Mouse (Mus musculus) hindbrain, embryonic 11.5 days (tissue): ENCODE results near the gene Nav1. TPM values are rescaled to one million over a fixed set of nuclear protein-coding genes. Genes with fewer than 3 reads are reported as not detected.

Experiments
- ATAC-seq: fragments of 200-750 bp; cut with Nextera tagmentation; 2 replicates; pipeline ENCODE4 v1.8.0; 2017; ENCODE audit warnings: mild to moderate bottlenecking, moderate TSS enrichment, moderate library complexity; ENCODE audit not compliant: low FRiP score
- DNase-seq: peaks from one replicate; pipeline ENCODE4 v3.0.0-alpha.2; 2015; ENCODE audit warnings: low spot score
- H3K27ac ChIP-seq: fragments of 300-500 bp; sonication (generic); 2 replicates; pipeline ENCODE4 v1.5.1; 2014; ENCODE audit warnings: mild to moderate bottlenecking, low read depth, low read length
- H3K27me3 ChIP-seq: fragments of 300-500 bp; sonication (generic); 2 replicates; pipeline ENCODE4 v1.6.1; 2014; ENCODE audit warnings: mild to moderate bottlenecking, low read length, moderate library complexity, mixed read lengths; ENCODE audit not compliant: control insufficient read depth, insufficient read depth
- H3K36me3 ChIP-seq: fragments of 300-500 bp; sonication (generic); 2 replicates; pipeline ENCODE4 v1.6.1; 2014; ENCODE audit warnings: mild to moderate bottlenecking, low read length, moderate library complexity, mixed read lengths; ENCODE audit not compliant: control insufficient read depth, insufficient read depth
- H3K4me1 ChIP-seq: fragments of 300-500 bp; sonication (generic); replicated peaks from 2 replicates; pipeline ENCODE4 v1.6.1; 2014; ENCODE audit warnings: low read length, mixed read lengths; ENCODE audit not compliant: control insufficient read depth, insufficient read depth
- H3K4me2 ChIP-seq: fragments of 300-500 bp; sonication (generic); replicated peaks from 2 replicates; pipeline ENCODE4 v1.6.1; 2014; ENCODE audit warnings: mild to moderate bottlenecking, low read depth, low read length
- H3K4me3 ChIP-seq: fragments of 300-500 bp; sonication (generic); 2 replicates; pipeline ENCODE4 v1.5.1; 2014; ENCODE audit warnings: low read depth, low read length
- H3K9ac ChIP-seq: fragments of 300-500 bp; sonication (generic); 2 replicates; pipeline ENCODE4 v1.6.1; 2014; ENCODE audit warnings: low read depth, low read length
- H3K9me3 ChIP-seq: fragments of 300-500 bp; sonication (generic); 2 replicates; pipeline ENCODE4 v1.6.1; 2016; ENCODE audit warnings: low read length; ENCODE audit not compliant: control insufficient read depth
- WGBS: fragments of 180-500 bp; shearing (Covaris S2); extraction: QIAGEN DNeasy Blood & Tissue Kit; methylation state at CpG from one replicate; pipeline ENCODE4 v1.1.7; 2014; 5-methylcytosine and 5-hydroxymethylcytosine counted together
- polyA plus RNA-seq: library from polyadenylated mRNA; unstranded; fragments of >200 nt; fragmentation: Nextera tagmentation; extraction: Ambion mirVana; gene quantifications from 2 replicates; pipeline ENCODE4 v1.2.1, GENCODE M21; 2014

The Nav1 gene
- polyA plus RNA-seq, 1 experiment from 2014 or later, result 21.0 TPM

DNA sequence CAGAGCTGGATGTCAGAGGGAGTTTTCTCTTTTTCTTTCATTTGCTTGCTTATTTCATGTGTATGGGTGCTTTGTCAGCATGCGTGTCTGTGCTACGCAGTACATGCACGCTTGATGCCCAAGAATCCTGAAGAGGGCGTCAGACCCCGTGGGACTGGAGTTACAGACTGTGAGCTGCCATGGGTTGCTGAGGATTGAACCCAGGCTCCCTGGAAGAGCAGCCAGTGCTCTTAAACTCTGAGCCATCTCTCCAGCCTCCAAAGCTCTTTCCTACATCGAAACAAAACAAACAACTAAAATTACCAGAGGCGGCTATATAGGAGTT lies 131.6 kb downstream of the Nav1 start:
- Histone ChIP-seq H3K27ac (no peak overlapping the region; the same call in 1 of the 2 replicates), H3K4me2 (no peak overlapping the region), H3K9ac (no peak overlapping the region), H3K27me3 (no peaks in the 10 kb centered on the region), H3K36me3 (no peaks in the 10 kb centered on the region; the same call in 1 of the 2 replicates), H3K4me1 (no peaks in the 10 kb centered on the region), H3K4me3 (no peak overlapping the region), H3K9me3 (no peaks in the 10 kb centered on the region)
- WGBS, result 97% methylated on average over 7 of the region's 7 CpGs
- no peak for ATAC-seq
- DNase-seq, result no peak

DNA sequence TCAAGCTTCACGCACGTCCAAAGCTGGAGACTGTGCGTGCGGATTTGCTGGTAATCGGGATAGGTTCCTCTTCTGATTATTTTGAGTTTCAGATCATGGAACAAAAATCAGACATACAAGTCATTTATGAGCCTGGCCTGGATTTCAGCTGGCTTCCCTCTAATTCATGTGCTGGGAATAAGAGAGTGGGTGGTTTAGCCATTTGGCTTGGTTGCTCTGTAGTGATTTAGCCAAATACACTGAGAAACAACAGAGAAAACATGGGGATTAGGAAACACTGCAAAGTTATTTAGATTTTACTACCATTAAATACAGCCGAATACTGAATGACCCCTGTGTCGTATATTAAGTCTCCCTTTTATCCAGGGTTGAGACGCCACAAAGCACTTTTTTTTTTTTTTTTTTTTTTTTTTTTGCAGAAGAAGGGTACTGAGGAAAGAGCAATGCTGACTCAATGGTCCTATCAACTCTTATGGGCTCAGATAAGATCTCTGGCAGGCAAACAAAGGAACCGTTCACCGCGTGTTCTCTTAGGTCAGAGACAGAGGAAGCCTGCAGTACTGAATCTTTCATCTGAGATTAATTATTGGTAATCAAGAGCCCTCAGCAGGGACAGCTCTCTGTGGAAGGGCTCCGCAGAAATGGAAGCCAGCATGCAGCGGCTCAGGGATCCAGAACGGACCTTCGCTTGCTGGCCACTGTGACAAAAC lies 132.1 kb downstream of the Nav1 start:
- ATAC-seq (no peak), DNase-seq (no peak)
- Histone ChIP-seq H3K36me3 (no peaks in the 10 kb centered on the region; the same call in 1 of the 2 replicates), H3K4me2 (no peak overlapping the region), H3K9ac (no peak overlapping the region), H3K27ac (no peak overlapping the region), H3K4me3 (no peak overlapping the region), H3K27me3 (no peaks in the 10 kb centered on the region), H3K4me1 (no peaks in the 10 kb centered on the region), H3K9me3 (no peaks in the 10 kb centered on the region)
- WGBS, result 70% methylated on average over 15 of the region's 15 CpGs

DNA sequence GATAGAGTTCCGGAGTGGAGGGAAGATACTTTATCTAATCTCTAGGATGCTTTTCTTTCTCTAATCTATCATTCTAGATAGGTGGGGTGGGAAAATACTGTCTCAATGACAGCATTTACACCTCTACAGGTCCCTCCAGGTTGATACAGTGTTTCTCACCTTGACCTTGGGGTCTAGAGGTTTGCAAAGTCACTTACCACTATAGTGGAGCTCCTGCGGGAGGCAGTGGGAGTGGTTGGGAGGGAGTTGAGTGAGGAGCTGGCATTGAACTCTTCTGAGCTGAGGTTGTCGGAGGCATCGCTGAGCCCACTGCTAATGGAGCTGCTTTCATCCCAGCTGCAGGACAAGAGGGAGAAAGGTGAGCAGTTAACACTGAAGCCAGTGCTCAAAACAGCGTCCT lies 134.6 kb downstream of the Nav1 start:
- H3K9me3 ChIP-seq, result no peaks in the 10 kb centered on the region
- DNase-seq (no peak), ATAC-seq (no peak)
- no peaks in the 10 kb centered on the region for H3K4me1 ChIP-seq
- H3K9ac ChIP-seq, result no peak overlapping the region
- H3K4me3 ChIP-seq, result no peak overlapping the region
- H3K4me2 ChIP-seq, result no peak overlapping the region
- no peaks in the 10 kb centered on the region; the same call in 1 of the 2 replicates for H3K36me3 ChIP-seq
- no peak overlapping the region for H3K27ac ChIP-seq
- H3K27me3 ChIP-seq, result no peaks in the 10 kb centered on the region
- 79% methylated on average over 5 of the region's 5 CpGs for WGBS

DNA sequence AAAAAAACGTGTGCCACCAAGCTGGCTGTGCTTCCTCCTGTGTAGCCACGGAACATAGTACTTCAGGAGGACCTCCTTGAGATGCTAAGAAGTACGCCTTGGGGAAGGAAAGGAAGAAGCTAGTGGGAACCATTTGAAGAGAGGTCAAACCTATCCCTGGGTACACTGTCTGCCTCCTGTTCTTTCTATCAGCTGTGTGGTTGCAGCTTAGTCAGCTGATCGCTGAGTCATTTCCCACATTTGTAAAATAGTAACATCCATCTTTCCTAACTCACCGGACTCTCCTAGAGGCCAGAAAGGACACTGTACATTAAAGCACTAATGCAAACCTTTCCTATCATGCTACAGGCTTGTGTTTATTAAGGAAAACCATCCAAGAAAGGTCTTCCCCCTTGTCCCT lies 135.4 kb downstream of the Nav1 start:
- H3K9ac ChIP-seq, result no peak overlapping the region
- WGBS, result 94% methylated on average over 5 of the region's 5 CpGs

DNA sequence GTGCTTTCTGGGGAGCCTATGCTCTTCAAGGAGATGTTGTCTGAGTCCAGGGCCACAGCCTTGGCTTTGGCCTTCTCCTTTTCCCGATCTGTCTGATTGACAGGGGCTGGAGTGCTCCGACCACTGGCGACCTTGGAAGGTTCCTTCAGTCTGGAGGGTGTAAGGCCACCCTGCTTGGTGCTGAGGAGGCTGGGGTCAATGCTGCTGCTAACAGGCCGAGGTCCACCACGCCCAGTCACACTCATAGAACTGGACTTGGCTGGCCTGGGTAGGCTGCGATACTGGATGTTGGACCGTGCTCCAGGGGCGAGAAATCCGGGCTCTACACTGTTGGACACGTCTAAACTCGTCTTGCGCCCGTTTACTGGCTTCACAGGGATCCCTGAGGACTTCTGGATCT lies 136.5 kb downstream of the Nav1 start:
- DNase-seq (no peak), ATAC-seq (no peak)
- H3K27ac ChIP-seq, result no peak overlapping the region
- no peak overlapping the region for H3K4me2 ChIP-seq
- H3K36me3 ChIP-seq, result no peaks in the 10 kb centered on the region; the same call in 1 of the 2 replicates
- no peak overlapping the region for H3K4me3 ChIP-seq
- H3K4me1 ChIP-seq, result no peaks in the 10 kb centered on the region
- no peak overlapping the region for H3K9ac ChIP-seq
- 91% methylated on average over 13 of the region's 13 CpGs for WGBS
- no peaks in the 10 kb centered on the region for H3K9me3 ChIP-seq
- no peaks in the 10 kb centered on the region for H3K27me3 ChIP-seq

More for the DNA sequence above, 135.4 kb downstream of the Nav1 start:
- DNase-seq (no peak), ATAC-seq (no peak)
- H3K4me2 ChIP-seq, result no peak overlapping the region
- no peaks in the 10 kb centered on the region for H3K4me1 ChIP-seq
- no peaks in the 10 kb centered on the region for H3K27me3 ChIP-seq
- H3K4me3 ChIP-seq, result no peak overlapping the region
- H3K27ac ChIP-seq, result no peak overlapping the region
- H3K36me3 ChIP-seq, result no peaks in the 10 kb centered on the region; the same call in 1 of the 2 replicates
- H3K9me3 ChIP-seq, result no peaks in the 10 kb centered on the region

DNA sequence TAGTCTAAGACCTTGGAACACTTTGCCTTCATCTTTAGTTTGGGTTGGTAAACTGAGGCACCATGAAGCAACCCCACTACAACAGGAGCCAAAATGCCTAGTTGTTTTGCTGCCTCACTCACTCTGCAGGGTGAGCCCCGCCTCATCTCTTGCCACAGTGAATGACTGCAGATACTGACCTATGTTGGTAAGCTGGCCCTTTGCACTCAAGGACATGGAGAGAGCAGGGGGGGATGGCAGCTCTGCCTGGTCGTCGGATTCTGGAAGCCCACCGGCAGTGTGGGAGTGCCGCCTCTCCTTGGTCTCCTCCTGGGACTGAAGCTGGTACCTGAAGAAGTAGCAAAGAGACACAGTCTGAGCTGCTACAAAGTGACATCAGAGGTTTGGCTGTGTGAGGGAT lies 139.6 kb downstream of the Nav1 start:
- no peaks in the 10 kb centered on the region for H3K4me1 ChIP-seq
- WGBS, result 92% methylated on average over 5 of the region's 5 CpGs
- DNase-seq (no peak), ATAC-seq (no peak)
- H3K4me3 ChIP-seq, result no peak overlapping the region
- no peak overlapping the region for H3K4me2 ChIP-seq
- H3K27me3 ChIP-seq, result no peaks in the 10 kb centered on the region
- no peak overlapping the region for H3K27ac ChIP-seq
- H3K36me3 ChIP-seq, result no peaks in the 10 kb centered on the region; the same call in 1 of the 2 replicates
- no peaks in the 10 kb centered on the region for H3K9me3 ChIP-seq
- H3K9ac ChIP-seq, result no peak overlapping the region

DNA sequence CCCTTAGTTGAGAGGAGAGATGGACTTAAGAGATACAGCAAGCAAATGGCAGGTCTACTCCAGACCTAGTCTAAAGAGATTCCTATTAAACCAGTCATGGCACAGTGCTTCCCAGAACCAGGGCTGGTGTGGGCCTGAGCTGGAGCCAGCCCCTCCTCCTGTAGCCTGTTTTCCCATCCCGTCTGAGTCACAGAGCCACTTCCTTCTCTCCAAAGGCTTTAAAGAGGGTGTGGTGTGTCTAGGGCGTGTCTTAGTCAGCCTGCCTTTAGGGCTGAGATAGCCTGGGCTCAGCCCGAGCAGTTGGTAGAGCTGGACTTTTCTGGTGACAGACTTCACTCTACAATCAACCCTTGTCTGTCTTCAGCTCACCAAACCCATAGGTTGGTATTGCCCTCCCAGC lies 140.2 kb downstream of the Nav1 start:
- Histone ChIP-seq H3K4me3 (no peak overlapping the region), H3K9me3 (no peaks in the 10 kb centered on the region), H3K4me1 (no peaks in the 10 kb centered on the region), H3K4me2 (no peak overlapping the region), H3K36me3 (no peaks in the 10 kb centered on the region; the same call in 1 of the 2 replicates), H3K27me3 (no peaks in the 10 kb centered on the region), H3K27ac (no peak overlapping the region), H3K9ac (no peak overlapping the region)
- ATAC-seq (no peak), DNase-seq (no peak)
- 74% methylated on average over 3 of the region's 3 CpGs for WGBS

DNA sequence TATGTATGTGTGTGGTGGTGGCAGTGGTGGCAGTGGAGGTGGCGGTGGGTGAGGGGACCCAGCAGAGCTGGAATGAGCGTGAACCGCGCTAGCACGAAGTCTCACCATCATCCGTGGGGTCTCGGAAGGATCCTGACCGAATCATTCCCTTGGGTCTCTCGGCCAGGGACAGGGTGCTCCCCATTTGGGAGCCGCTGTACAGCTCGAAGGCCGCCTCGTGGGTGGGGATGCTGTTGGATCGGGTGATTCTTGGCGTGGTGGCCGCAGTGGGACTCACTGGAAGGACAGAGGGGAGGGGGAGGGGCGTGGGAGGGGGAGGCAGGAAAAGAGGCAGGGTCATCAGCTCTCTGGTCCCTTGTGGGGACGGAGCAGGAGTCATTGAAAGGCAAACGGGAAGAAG lies 141.4 kb downstream of the Nav1 start:
- Histone ChIP-seq H3K36me3 (no peaks in the 10 kb centered on the region), H3K4me3 (no peak overlapping the region), H3K9ac (no peak overlapping the region), H3K4me2 (no peak overlapping the region), H3K27ac (no peak overlapping the region), H3K27me3 (no peaks in the 10 kb centered on the region), H3K9me3 (no peaks in the 10 kb centered on the region), H3K4me1 (no peaks in the 10 kb centered on the region)
- DNase-seq, result no peak
- WGBS, result 93% methylated on average over 18 of the region's 19 CpGs
- ATAC-seq, result no peak

DNA sequence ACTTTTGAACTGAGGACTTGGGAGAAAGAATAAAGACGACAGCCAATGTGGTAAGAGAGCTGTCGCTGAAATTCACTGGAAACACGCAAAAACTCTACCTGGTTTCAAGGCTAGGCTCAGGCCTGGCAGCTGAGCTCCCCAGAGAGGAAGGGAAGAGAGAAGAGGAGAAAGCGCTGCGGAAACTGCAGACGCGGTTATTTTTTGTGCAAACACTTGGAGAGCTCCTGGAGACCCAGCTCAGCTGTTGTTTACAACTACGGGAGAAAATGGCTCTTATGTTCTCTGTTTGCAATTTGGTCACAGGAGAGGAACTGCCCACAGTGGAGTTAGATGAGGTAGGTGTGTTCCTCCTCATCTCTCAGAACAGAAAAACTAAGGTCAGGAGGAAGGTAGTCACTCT lies 144.4 kb downstream of the Nav1 start:
- 85% methylated on average over 8 of the region's 8 CpGs for WGBS
- H3K4me1 ChIP-seq, result no peaks in the 10 kb centered on the region
- no peak overlapping the region for H3K4me2 ChIP-seq
- H3K9ac ChIP-seq, result no peak overlapping the region
- ATAC-seq (no peak), DNase-seq (no peak)
- H3K36me3 ChIP-seq, result no peaks in the 10 kb centered on the region
- H3K27ac ChIP-seq, result no peak overlapping the region
- H3K27me3 ChIP-seq, result no peaks in the 10 kb centered on the region
- no peaks in the 10 kb centered on the region for H3K9me3 ChIP-seq
- H3K4me3 ChIP-seq, result no peak overlapping the region
